ENCODE assay signal across 9 mouse cellular contexts in the genomic region with DNA sequence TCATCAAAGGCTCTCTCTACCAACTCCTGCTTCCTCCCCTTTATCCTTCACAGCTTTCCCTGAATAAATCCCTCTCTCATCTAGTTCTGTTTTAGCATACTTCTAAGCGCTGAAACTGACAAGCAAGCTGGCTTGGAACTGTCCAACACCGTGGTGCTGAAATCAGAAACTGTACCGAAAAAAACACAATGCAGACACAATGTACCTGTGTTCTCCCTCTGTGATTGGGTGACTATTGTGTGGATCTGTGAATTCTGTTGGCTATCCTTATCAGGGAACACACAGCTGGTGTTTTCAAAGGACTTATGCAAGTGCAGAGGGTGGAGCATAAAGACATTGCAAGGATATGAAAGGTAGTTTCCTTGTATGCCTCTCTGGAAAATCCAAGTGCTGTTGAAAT. TPM values are rescaled to one million over a fixed set of nuclear protein-coding genes. Genes with fewer than 3 reads are reported as not detected.
DNase-seq lines count a peak whose midpoint lies in the region; ATAC-seq and TF ChIP-seq lines count a peak whose summit lies in the region.
"Had no signal": no experiment of that assay in that cellular context is flagged by ENCODE, and none has a peak within 500 bp of the region (broad histone marks: within the 10 kb centered on the region; RNA-seq: fewer than 3 reads in every experiment).

No protein-coding gene starts in this region.

- no peak for TF ChIP-seq POLR2A in cerebellum, adult 2 months (IDR thresholded peaks at IDR 0.05; ENCODE audit: borderline replicate concordance, insufficient read depth, low read length)

- H3K9me3 ChIP-seq in liver, embryonic 11.5 days (ENCODE audit: control insufficient read depth, low read length), result no peaks in the 10 kb centered on the region
- H3K9me3 ChIP-seq: limb, embryonic 12.5 days; neural tube, embryonic 13.5 days had no signal

- H3K4me3 ChIP-seq in liver, embryonic 11.5 days (ENCODE audit: low read depth, low read length), result no peak overlapping the region
- no peak overlapping the region for H3K4me3 ChIP-seq in cerebellum, adult 2 months (replicated peaks; ENCODE audit: insufficient read depth, low read depth, low read length)
- H3K4me3 ChIP-seq: limb, embryonic 12.5 days; neural tube, embryonic 13.5 days had no signal

- intact Hi-C loops in gastrocnemius, postnatal 36 days (cut with DNase I), result no loop called here

- no peaks in the 10 kb centered on the region for H3K4me1 ChIP-seq in liver, embryonic 11.5 days (replicated peaks; ENCODE audit: control insufficient read depth, insufficient read depth, low read length)
- no peaks in the 10 kb centered on the region for H3K4me1 ChIP-seq in cerebellum, adult 2 months (ENCODE audit: control insufficient read depth, insufficient read depth, low read length)
- H3K4me1 ChIP-seq: limb, embryonic 12.5 days; neural tube, embryonic 13.5 days had no signal

- no peaks in the 10 kb centered on the region for H3K27me3 ChIP-seq in liver, embryonic 11.5 days (replicated peaks; ENCODE audit: control insufficient read depth, insufficient read depth, low read length)
- H3K27me3 ChIP-seq in cerebellum, adult 2 months (ENCODE audit: control insufficient read depth, insufficient read depth, low read length), result no peaks in the 10 kb centered on the region; the same call in 1 of the 2 replicates
- H3K27me3 ChIP-seq: limb, embryonic 12.5 days had no signal

- H3K27ac ChIP-seq in liver, embryonic 11.5 days (ENCODE audit: low read depth, low read length), result no peak overlapping the region
- H3K27ac ChIP-seq in cerebellum, adult 2 months (ENCODE audit: insufficient read depth, low read length), result no peak overlapping the region
- H3K27ac ChIP-seq: limb, embryonic 12.5 days; neural tube, embryonic 13.5 days had no signal

- no peak overlapping the region for H3K9ac ChIP-seq in liver, embryonic 11.5 days (ENCODE audit: low read depth, low read length)
- H3K9ac ChIP-seq: limb, embryonic 12.5 days; neural tube, embryonic 13.5 days had no signal

- H3K36me3 ChIP-seq in liver, embryonic 11.5 days (ENCODE audit: control insufficient read depth, insufficient read depth, low read length), result no peaks in the 10 kb centered on the region
- H3K36me3 ChIP-seq: limb, embryonic 12.5 days; neural tube, embryonic 13.5 days had no signal

- WGBS in liver, embryonic 11.5 days, result 5% methylated on average over 3 of the region's 3 CpGs
- WGBS in cerebellum, adult 2 months, result 9% methylated on average over 3 of the region's 3 CpGs

- no peak for ATAC-seq in liver, embryonic 11.5 days (replicated peaks; ENCODE audit: low FRiP score)

- no peak overlapping the region for H3K4me2 ChIP-seq in liver, embryonic 11.5 days
- H3K4me2 ChIP-seq: limb, embryonic 12.5 days; neural tube, embryonic 13.5 days had no signal

- TF ChIP-seq CTCF in cerebellum, adult 2 months (IDR thresholded peaks at IDR 0.05; ENCODE audit: borderline replicate concordance, insufficient read depth, low read depth, low read length), result no peak

- peak; percentile 11 for DNase-seq in kidney, adult 9 months
- no peak for DNase-seq in kidney, adult 11 months
- DNase-seq in ES-CJ7 (ENCODE audit: low read depth, low spot score), result peak; percentile 33
- peak; percentile 16 for DNase-seq in adrenal gland, postnatal 25 days
- peak; percentile 49 for DNase-seq in liver, embryonic 11.5 days (ENCODE audit: low spot score)
- no peak for DNase-seq in cerebellum, adult 2 months
- no peak for DNase-seq in gastrocnemius, postnatal 36 days

RNA-seq across cellular contexts. Expression of a gene that starts 45.3 kb away (rescaled TPM):
- not detected in 2 replicates for total RNA-seq in adrenal gland, postnatal 25 days (2021)
- 0.12 TPM in 1 of 2 replicates, not detected in the other for polyA plus RNA-seq in liver, embryonic 11.5 days (2014; fragmentation: Nextera tagmentation; extraction: Ambion mirVana)
- 0.02 TPM in 1 of 2 replicates, not detected in the other for polyA plus RNA-seq in cerebellum, adult 2 months (2012; rRNA removed)
- not detected for total RNA-seq in gastrocnemius, postnatal 36 days (2021)
- polyA plus RNA-seq: limb, embryonic 12.5 days; neural tube, embryonic 13.5 days had no signal

Comparison
In these comparisons a context has a peak if more than half of its experiments do, and no peak if none do; other contexts are left out.
1. DNase-seq: peak in kidney, adult 9 months (single experiment), ES-CJ7 (single experiment), adrenal gland, postnatal 25 days (single experiment) and liver, embryonic 11.5 days (single experiment); none in kidney, adult 11 months (single experiment), cerebellum, adult 2 months (0 of 2) and gastrocnemius, postnatal 36 days (0 of 2).